Mouse (Mus musculus) embryonic facial prominence, embryonic 12.5 days (tissue): ENCODE data around the gene Gm42791. TPM values are rescaled to one million over a fixed set of nuclear protein-coding genes. Genes with fewer than 3 reads are reported as not detected.
A peak's percentile ranks its signal among the peaks of the same experiment; 100 is the strongest.

Experiments
- ATAC-seq: fragments of 200-750 bp; cut with Nextera tagmentation; 2 replicates; pipeline ENCODE4 v1.8.0; 2017; ENCODE audit not compliant: insufficient number of reproducible peaks, insufficient read depth, low FRiP score, low TSS enrichment
- H3K27ac ChIP-seq: fragments of 300-500 bp; sonication (generic); 2 replicates; pipeline ENCODE4 v1.5.1; 2016; ENCODE audit warnings: mild to moderate bottlenecking
- H3K27me3 ChIP-seq: fragments of 300-500 bp; sonication (generic); 2 replicates; pipeline ENCODE4 v1.6.1; 2016; ENCODE audit warnings: mild to moderate bottlenecking, moderate library complexity
- H3K36me3 ChIP-seq: fragments of 300-500 bp; sonication (generic); 2 replicates; pipeline ENCODE4 v1.6.1; 2016; ENCODE audit warnings: mild to moderate bottlenecking
- H3K4me1 ChIP-seq: fragments of 300-500 bp; sonication (generic); 2 replicates; pipeline ENCODE4 v1.6.1; 2016
- H3K4me2 ChIP-seq: fragments of 300-500 bp; sonication (generic); replicated peaks from 2 replicates; pipeline ENCODE4 v1.6.1; 2016; ENCODE audit warnings: mild to moderate bottlenecking, moderate library complexity
- H3K4me3 ChIP-seq: fragments of 300-500 bp; sonication (generic); 2 replicates; pipeline ENCODE4 v1.5.1; 2016; ENCODE audit warnings: mild to moderate bottlenecking
- H3K9ac ChIP-seq: fragments of 300-500 bp; sonication (generic); 2 replicates; pipeline ENCODE4 v1.6.1; 2016; ENCODE audit warnings: mild to moderate bottlenecking, moderate library complexity
- H3K9me3 ChIP-seq: fragments of 300-500 bp; sonication (generic); 2 replicates; pipeline ENCODE4 v1.6.1; 2016; ENCODE audit warnings: mild to moderate bottlenecking, moderate library complexity
- WGBS: fragments of 180-500 bp; shearing (Covaris S2); methylation state at CpG from one replicate; pipeline ENCODE4 v1.1.7; 2016; 5-methylcytosine and 5-hydroxymethylcytosine counted together
- polyA plus RNA-seq: library from polyadenylated mRNA; unstranded; fragments of >200 nt; fragmentation: Nextera tagmentation; extraction: Ambion mirVana; gene quantifications from 2 replicates; pipeline ENCODE4 v1.2.1, GENCODE M21; 2016

Gm42791 gene
- polyA plus RNA-seq, 1 experiment from 2014 or later, result 3.4 TPM

DNA sequence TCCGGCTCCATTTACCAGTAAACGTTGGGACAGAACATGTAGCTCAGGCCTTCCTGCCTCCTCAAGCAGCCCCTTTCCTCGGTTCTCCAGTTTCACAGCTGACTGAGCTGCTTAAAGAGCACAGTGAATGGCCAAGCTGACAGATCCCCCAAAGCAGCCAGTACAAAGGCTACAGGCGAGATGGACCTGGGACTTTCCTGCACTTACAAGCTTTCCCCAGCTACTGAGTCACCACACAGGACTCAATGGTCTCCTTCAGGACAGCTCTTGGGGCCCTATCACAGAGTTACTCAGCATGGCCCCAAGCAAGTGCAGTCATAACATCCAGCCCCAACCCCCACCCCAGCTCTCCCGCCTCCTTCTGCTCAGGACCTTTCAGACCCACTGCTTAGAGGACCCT lies 99.9 kb downstream of the Gm42791 start:
- Histone ChIP-seq H3K4me3 (no peak overlapping the region), H3K27ac (peak overlapping the region; percentile 18; the same call in 1 of the 2 replicates), H3K9me3 (no peaks in the 10 kb centered on the region), H3K4me2 (no peak overlapping the region), H3K27me3 (no peaks in the 10 kb centered on the region), H3K4me1 (peaks cover 9% of the 10 kb centered on the region; the same call in 1 of the 2 replicates), H3K36me3 (peaks cover 37% of the 10 kb centered on the region), H3K9ac (no peak overlapping the region)
- no peak for ATAC-seq
- 41% methylated on average over 5 of the region's 5 CpGs for WGBS

DNA sequence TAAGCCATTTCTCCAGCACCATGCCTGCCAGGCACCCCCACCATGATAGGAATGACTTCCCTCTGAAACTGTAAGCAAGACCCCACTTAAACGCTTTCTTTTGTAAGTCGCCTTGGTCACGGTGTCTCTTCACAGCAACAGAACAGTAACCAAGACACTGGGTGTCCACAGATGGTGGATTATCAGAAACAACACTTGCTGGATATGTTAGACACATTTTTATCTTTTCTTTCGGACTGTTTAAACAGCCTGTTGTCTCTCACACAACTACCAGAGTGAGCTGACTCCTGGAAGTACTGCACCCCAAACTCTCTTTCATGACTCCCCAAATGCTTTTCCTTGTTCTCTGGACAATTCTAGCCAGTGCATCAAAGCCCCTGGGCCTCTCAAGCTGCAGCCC lies 104.7 kb downstream of the Gm42791 start:
- ATAC-seq, result no peak
- H3K9ac ChIP-seq, result no peak overlapping the region
- no peaks in the 10 kb centered on the region for H3K9me3 ChIP-seq
- H3K27ac ChIP-seq, result no peak overlapping the region
- no peaks in the 10 kb centered on the region for H3K27me3 ChIP-seq
- H3K36me3 ChIP-seq, result peaks cover 41% of the 10 kb centered on the region
- H3K4me2 ChIP-seq, result no peak overlapping the region
- peaks cover 14% of the 10 kb centered on the region; the same call in 1 of the 2 replicates for H3K4me1 ChIP-seq
- H3K4me3 ChIP-seq, result no peak overlapping the region
- WGBS, result 96% methylated on average over 4 of the region's 4 CpGs

DNA sequence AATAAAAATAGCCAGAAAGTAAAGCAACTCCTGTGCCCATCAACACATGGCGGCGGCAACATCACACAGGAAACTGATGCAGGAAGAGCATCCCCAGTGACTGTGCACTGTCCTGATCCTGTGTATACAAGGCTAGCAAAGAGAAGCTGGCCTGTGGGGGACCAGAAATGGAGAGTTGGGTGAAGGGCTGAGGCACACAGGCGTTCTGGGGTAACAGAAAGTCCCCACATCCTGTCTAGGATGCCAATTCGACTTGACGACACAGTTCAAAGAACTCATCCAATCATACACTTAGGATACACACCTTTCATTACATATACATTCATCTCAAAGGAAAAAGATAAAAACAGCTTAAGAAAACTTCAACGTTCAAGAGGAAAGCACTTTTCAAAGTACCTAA lies 106.9 kb downstream of the Gm42791 start:
- no peak overlapping the region for H3K9ac ChIP-seq
- H3K36me3 ChIP-seq, result peaks cover 51% of the 10 kb centered on the region
- no peaks in the 10 kb centered on the region for H3K27me3 ChIP-seq
- ATAC-seq, result no peak
- no peak overlapping the region for H3K4me2 ChIP-seq
- 87% methylated on average over 6 of the region's 6 CpGs for WGBS
- H3K4me1 ChIP-seq, result 0 out of 2 replicates have a peak, but pooled peaks cover 7% of the 10 kb centered on the region
- H3K9me3 ChIP-seq, result no peaks in the 10 kb centered on the region
- H3K4me3 ChIP-seq, result no peak overlapping the region
- no peak overlapping the region for H3K27ac ChIP-seq

DNA sequence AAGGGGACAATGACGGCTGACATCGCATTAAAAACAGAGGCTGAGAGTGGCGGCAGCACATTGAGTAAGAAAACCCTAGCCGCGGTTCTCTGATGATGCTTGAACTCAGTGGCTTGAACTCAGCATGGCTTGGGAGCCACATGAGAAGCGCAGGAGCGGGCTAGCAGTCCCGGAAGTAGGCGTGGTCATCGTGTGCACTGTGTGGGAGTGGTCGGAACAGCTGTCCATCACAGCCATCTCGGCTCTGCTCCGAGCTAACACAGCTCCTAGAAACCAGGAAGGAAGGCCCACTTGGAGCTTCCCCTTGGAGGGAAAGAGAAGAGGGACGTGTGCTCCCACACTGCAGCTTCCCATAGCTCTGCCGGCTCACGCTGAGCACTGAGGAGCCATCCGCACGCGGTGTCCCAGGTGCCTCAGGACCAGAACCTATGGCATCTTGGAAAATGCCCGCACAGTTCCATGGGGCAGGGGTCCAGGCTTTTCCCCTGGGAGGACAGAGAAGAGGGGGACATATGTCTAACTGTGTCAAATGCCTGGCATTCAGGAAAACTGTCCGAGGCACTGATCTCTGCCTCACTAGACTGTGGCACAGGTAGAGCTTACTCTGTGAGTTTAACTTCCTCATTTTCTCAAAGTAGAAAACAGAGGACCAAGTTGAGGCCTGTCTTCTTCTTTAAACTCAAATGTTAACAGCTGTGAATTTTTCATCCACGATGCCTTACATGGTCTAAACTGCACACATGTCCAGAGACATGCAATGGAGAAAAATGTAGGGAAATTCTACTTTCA lies 108.9 kb downstream of the Gm42791 start:
- Histone ChIP-seq H3K27ac (no peak overlapping the region), H3K4me1 (0 out of 2 replicates have a peak, but pooled peaks cover 7% of the 10 kb centered on the region), H3K27me3 (no peaks in the 10 kb centered on the region), H3K9ac (no peak overlapping the region), H3K9me3 (no peaks in the 10 kb centered on the region), H3K36me3 (peaks cover 36% of the 10 kb centered on the region), H3K4me2 (peak overlapping the region; percentile 35), H3K4me3 (0 out of 2 replicates have a peak overlapping the region, but pooled peaks have one; percentile 7)
- ATAC-seq, result peak; percentile 77
- WGBS, result 28% methylated on average over 22 of the region's 22 CpGs

DNA sequence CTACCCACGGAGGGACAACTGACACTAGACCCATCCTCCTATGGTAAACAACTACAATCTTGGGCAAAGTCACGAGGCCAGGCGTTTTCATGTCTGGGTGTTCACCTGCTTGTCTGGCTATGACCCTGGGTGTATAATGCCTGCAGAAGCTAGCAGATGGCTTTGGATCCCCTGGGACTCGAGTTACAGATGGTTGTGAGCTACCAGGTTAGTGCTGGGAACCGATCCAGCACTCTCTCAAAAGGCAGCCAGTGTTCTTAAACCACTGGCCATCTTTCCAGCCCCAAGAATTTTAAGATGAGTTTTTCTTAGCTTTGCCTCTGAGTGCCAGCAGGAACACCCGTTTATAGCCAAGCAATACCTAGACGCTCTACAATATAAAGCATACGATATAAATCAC lies 111.3 kb downstream of the Gm42791 start:
- H3K9me3 ChIP-seq, result no peaks in the 10 kb centered on the region
- H3K4me2 ChIP-seq, result no peak overlapping the region
- no peak overlapping the region for H3K4me3 ChIP-seq
- no peak for ATAC-seq
- 0 out of 2 replicates have a peak, but pooled peaks cover 7% of the 10 kb centered on the region for H3K4me1 ChIP-seq
- H3K36me3 ChIP-seq, result peaks cover 42% of the 10 kb centered on the region
- H3K9ac ChIP-seq, result no peak overlapping the region
- H3K27me3 ChIP-seq, result no peaks in the 10 kb centered on the region
- no peak overlapping the region for H3K27ac ChIP-seq
- WGBS, result 84% methylated on average over 8 of the region's 8 CpGs

DNA sequence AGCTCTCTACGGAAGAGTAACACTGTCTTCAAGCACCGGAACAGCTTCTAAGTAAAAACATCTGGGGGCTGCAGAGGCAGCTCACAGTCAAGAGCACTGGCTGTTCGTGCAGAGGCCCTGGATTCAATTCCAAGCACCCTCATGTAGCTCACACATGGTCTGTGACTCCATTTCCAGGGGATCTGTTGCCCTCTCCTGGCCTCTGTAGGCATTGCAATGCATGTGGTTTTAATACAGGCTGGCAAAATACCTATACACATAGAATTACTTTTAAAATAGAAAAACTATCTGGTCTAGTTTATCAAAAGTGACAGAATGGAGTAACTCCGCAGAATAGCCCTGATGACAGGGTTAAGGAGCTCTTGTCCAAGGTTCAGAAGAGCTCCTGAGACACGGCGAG lies 115.7 kb downstream of the Gm42791 start:
- Histone ChIP-seq H3K4me2 (no peak overlapping the region), H3K4me1 (no peaks in the 10 kb centered on the region), H3K27me3 (no peaks in the 10 kb centered on the region), H3K36me3 (peaks cover 63% of the 10 kb centered on the region), H3K9me3 (no peaks in the 10 kb centered on the region), H3K27ac (no peak overlapping the region), H3K9ac (no peak overlapping the region), H3K4me3 (no peak overlapping the region)
- 76% methylated on average over 6 of the region's 6 CpGs for WGBS
- no peak for ATAC-seq

DNA sequence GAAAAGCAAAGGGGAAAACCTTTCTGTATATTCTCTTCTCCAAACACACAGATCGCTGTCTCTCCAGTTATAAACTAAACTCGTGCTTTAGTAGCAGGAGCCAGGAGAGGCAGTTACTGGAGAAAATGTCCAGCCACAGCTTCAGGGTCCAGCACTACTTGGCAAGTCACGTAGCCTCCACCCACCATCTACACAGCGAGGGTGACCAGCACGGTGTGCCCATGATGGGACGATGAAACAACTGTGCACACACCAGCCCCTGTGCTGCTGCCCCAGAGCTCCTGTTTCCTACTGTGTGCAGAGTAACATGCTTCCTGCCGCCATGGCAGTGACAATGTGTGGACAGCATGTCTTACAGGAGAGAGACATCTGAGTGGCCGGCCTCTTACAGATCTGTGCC lies 121.8 kb downstream of the Gm42791 start:
- Histone ChIP-seq H3K4me2 (no peak overlapping the region), H3K36me3 (peaks cover 35% of the 10 kb centered on the region), H3K27ac (no peak overlapping the region), H3K4me1 (no peaks in the 10 kb centered on the region), H3K9me3 (no peaks in the 10 kb centered on the region), H3K4me3 (no peak overlapping the region), H3K9ac (no peak overlapping the region), H3K27me3 (no peaks in the 10 kb centered on the region)
- ATAC-seq, result no peak
- 85% methylated on average over 8 of the region's 8 CpGs for WGBS

DNA sequence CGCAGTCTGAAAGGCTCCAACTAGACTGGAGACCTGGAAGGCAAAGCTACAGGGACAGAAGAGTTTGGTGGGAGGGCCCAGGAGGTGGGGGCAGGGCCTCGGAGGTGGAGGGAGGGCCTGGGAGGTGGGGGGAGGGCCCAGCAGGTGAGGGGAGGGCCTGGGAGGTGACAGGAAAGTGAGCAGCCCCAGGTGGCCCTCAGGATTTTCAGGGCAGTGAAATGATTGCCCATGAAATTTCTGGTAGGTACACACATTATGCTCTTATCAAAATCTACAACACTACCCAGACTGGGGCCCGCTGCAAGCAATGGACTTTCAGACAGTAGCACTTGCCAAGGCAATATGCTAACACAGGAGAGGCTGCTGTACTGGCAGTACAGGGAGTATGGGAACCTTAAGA lies 125.4 kb downstream of the Gm42791 start:
- no peaks in the 10 kb centered on the region for H3K27me3 ChIP-seq
- no peak overlapping the region for H3K27ac ChIP-seq
- no peak for ATAC-seq
- no peak overlapping the region for H3K4me2 ChIP-seq
- no peak overlapping the region for H3K4me3 ChIP-seq
- H3K9me3 ChIP-seq, result no peaks in the 10 kb centered on the region
- WGBS, result 45% methylated on average over 3 of the region's 3 CpGs
- H3K36me3 ChIP-seq, result peaks cover 9% of the 10 kb centered on the region; the same call in 1 of the 2 replicates
- H3K4me1 ChIP-seq, result peaks cover 7% of the 10 kb centered on the region
- H3K9ac ChIP-seq, result no peak overlapping the region

DNA sequence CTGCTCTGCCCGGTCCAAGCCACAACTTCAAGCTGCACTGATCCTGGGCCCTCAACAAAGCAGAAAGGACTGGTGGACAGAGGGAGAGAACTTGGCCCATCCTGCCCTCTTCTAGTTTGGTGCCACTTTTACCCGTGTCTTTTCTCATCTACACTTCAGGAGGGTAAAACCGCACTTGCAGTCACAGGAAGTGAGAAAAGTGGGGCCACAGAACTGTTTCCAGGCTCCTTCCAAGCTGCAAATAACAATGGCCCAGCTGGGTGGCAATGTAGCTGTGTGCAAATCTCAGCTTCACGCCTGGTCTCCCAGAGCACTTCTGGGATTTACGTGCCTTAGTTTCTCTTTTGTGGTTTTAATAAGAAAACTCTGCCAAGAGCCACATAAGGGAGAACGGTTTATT lies 127.2 kb downstream of the Gm42791 start:
- 82% methylated on average over 6 of the region's 6 CpGs for WGBS
- H3K27me3 ChIP-seq, result no peaks in the 10 kb centered on the region
- no peaks in the 10 kb centered on the region; the same call in 1 of the 2 replicates for H3K36me3 ChIP-seq
- no peak overlapping the region for H3K4me2 ChIP-seq
- no peak overlapping the region for H3K27ac ChIP-seq
- H3K9me3 ChIP-seq, result no peaks in the 10 kb centered on the region
- ATAC-seq, result no peak
- H3K4me1 ChIP-seq, result peaks cover 7% of the 10 kb centered on the region
- H3K4me3 ChIP-seq, result no peak overlapping the region
- H3K9ac ChIP-seq, result no peak overlapping the region

DNA sequence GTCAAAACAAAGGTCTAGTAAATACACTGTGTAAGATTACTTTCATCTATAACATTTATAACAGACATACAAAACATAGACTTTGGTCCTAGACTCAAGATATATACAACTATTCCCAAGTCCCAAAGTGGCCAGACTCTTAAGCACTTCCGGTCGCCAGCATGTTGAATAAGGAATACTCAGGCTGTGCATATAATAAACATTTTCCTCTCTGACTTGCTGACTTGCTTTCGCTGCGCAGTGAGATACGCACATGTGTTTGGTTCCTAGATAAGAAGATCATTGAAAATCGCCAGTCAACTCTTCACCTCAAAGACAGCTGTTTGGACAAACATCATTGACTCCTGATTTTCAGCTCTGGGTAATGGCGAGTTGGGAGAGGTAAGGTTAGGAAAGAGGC lies 127.8 kb downstream of the Gm42791 start:
- Histone ChIP-seq H3K27me3 (no peaks in the 10 kb centered on the region), H3K9me3 (no peaks in the 10 kb centered on the region), H3K4me1 (peaks cover 10% of the 10 kb centered on the region), H3K27ac (no peak overlapping the region), H3K36me3 (no peaks in the 10 kb centered on the region; the same call in 1 of the 2 replicates), H3K4me3 (no peak overlapping the region), H3K4me2 (no peak overlapping the region), H3K9ac (no peak overlapping the region)
- no peak for ATAC-seq
- 84% methylated on average over 7 of the region's 7 CpGs for WGBS

DNA sequence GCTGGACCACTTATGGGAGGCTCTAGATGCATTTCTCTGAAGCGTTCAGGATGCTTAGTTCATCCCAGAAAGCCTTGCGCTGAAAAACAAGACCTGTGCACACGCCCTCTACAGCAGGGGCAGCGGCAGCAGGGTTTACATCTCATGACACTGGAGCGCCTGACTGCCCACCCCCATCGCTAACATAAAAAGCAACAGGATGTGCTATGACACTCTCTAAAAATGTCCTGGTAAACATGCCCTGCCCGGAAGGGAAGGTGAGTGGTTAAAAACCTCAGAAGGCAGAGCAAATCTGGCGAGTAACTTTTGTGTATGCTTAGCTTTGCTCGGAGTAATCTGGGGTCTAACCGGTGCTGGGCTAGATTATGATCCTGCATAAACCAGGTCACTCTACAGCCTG lies 128.4 kb downstream of the Gm42791 start:
- WGBS, result 77% methylated on average over 10 of the region's 10 CpGs
- H3K27ac ChIP-seq, result 0 out of 2 replicates have a peak overlapping the region, but pooled peaks have one; percentile 23
- no peak for ATAC-seq
- no peak overlapping the region for H3K4me2 ChIP-seq
- H3K4me3 ChIP-seq, result no peak overlapping the region
- H3K9ac ChIP-seq, result no peak overlapping the region
- H3K27me3 ChIP-seq, result no peaks in the 10 kb centered on the region
- no peaks in the 10 kb centered on the region for H3K36me3 ChIP-seq
- H3K4me1 ChIP-seq, result peaks cover 11% of the 10 kb centered on the region
- H3K9me3 ChIP-seq, result no peaks in the 10 kb centered on the region

DNA sequence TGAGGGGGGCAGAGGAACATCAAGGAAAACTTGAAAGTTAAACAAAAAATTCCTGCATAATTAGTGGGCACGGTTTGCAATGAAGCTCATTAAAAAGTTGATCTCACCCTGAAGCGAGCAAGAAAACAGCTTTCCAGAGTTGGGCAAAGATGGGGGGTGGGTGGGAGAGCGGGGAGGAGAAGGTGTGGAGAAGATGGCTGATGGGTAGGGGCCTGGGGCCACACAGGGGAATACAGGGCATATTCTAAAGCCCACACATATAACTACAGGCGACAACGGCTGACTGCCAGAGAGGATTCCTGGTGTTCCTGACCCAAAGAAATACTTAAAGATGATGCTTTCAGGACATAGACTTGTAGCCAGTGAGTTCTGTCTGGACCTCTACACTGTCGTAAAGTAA lies 131.5 kb downstream of the Gm42791 start:
- Histone ChIP-seq H3K36me3 (no peaks in the 10 kb centered on the region), H3K9ac (no peak overlapping the region), H3K4me3 (no peak overlapping the region), H3K4me2 (no peak overlapping the region), H3K27me3 (no peaks in the 10 kb centered on the region), H3K9me3 (no peaks in the 10 kb centered on the region), H3K4me1 (peaks cover 11% of the 10 kb centered on the region), H3K27ac (no peak overlapping the region)
- 63% methylated on average over 6 of the region's 6 CpGs for WGBS
- ATAC-seq, result no peak
